Mouse (Mus musculus): ENCODE results near the gene Vkorc1l1.

DNA sequence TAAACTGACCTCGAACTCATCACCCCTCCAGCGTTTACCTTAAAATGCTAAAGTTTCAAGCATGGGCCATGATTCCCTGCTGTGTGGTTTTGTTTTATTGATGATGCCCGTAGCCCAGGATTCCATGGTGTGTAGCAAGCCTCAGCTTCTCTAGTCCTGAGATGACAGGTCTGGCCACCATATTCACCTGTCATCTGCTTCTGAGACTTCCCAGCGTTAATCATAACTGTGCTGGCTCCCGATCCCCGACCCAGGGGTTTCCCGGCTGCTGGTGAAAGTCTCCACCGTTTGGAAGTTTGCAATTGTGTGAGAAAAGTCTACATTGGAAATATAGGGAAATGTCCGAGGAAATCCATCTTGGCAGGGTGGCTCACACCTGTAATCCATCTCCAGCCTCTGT, 32.6 kb upstream of the Vkorc1l1 start:
- no peak for TF ChIP-seq CTCF (IDR thresholded peaks at IDR 0.05; ENCODE audit: extremely low read depth, insufficient read depth, insufficient read length, insufficient replicate concordance)
- no peak for TF ChIP-seq POLR2A (IDR thresholded peaks at IDR 0.05; ENCODE audit: low read depth, low read length)
